Mouse (Mus musculus) gastrocnemius, adult 2 months (tissue): ENCODE measurements around the gene Rhog. TPM values are rescaled to one million over a fixed set of nuclear protein-coding genes. Genes with fewer than 3 reads are reported as not detected.
"Not testable (repeated sequence)": the region's sequence is repeated elsewhere in the genome, so short reads cannot be mapped to it uniquely, and the experiment has no call there.

Experiments used
- DNase-seq: peaks from one replicate; pipeline ENCODE4 v3.0.0; 2022
- H3K27ac ChIP-seq: fragments of 200-600 bp; 2 replicates; pipeline ENCODE4 v1.8.1; 2022; ENCODE audit warnings: mild to moderate bottlenecking
- H3K4me3 ChIP-seq: fragments of 200-600 bp; 2 replicates; pipeline ENCODE4 v1.8.1; 2022; ENCODE audit warnings: mild to moderate bottlenecking, moderate library complexity
- CTCF ChIP-seq: fragments of 200-600 bp; IDR thresholded peaks from 2 replicates; pipeline ENCODE4 v1.8.1; 2022; ENCODE audit warnings: antibody characterized with exemption, mild to moderate bottlenecking, moderate library complexity
- intact Hi-C: fragments of 180-260 bp; cut with DNase I; formaldehyde crosslinking; loops from one replicate; pipeline ENCODE4 v1.15.1; 2025
- total RNA-seq, 2 experiments: library from RNA; stranded (reverse); gene quantifications; 2 replicates each; pipeline ENCODE4 v1.2.3; 2021

The Rhog gene
- total RNA-seq, 2 experiments from 2014 or later, result 14.7 to 17.0 TPM

GRCm38 (mm10) chr7:102266401-102267042, 10.7 kb upstream of the Rhog start:
- no peak for TF ChIP-seq CTCF
- H3K4me3 ChIP-seq, result peak overlapping the region; percentile 95
- peak; percentile 52 for DNase-seq
- intact Hi-C loops, result loop anchor here (1.0 to 5.0 kb wide), 2 partner anchors 101 to 151 kb away; no protein-coding TSS in a partner anchor
- peak overlapping the region; percentile 99 for H3K27ac ChIP-seq

- intact Hi-C loops, result loop anchor here (5.0 kb wide), 1 partner anchor 101 kb away; no protein-coding TSS in a partner anchor
- peak overlapping the region; percentile 99 for H3K27ac ChIP-seq
- H3K4me3 ChIP-seq, DNase-seq: not testable (repeated sequence)
Observed at GRCm38 (mm10) chr7:102266021-102266400, 10.2 kb upstream of the Rhog start.

GRCm38 (mm10) chr7:102263020-102263419, 7.2 kb upstream of the Rhog start:
- intact Hi-C loops, result no loop called here
- no peak for TF ChIP-seq CTCF
- no peak for DNase-seq

GRCm38 (mm10) chr7:102260518-102260917, 4.7 kb upstream of the Rhog start:
- Histone ChIP-seq H3K4me3 (no peak overlapping the region), H3K27ac (no peak overlapping the region)
- no peak for DNase-seq
- no peak for TF ChIP-seq CTCF
- intact Hi-C loops, result no loop called here

More at GRCm38 (mm10) chr7:102263020-102263419, 7.2 kb upstream of the Rhog start:
- H3K4me3 ChIP-seq, result no peak overlapping the region
- no peak overlapping the region for H3K27ac ChIP-seq

- H3K27ac ChIP-seq, result no peak overlapping the region
- H3K4me3 ChIP-seq, result no peak overlapping the region
- DNase-seq, result no peak
- intact Hi-C loops, result no loop called here
- no peak for TF ChIP-seq CTCF
Observed at GRCm38 (mm10) chr7:102259716-102260479, 4.0 kb upstream of the Rhog start.

GRCm38 (mm10) chr7:102258753-102259152, 2.9 kb upstream of the Rhog start:
- no peak for DNase-seq
- intact Hi-C loops, result loop anchor here (1.0 kb wide), 1 partner anchor 159 kb away; no protein-coding TSS in a partner anchor
- peak overlapping the region; percentile 56 for H3K27ac ChIP-seq
- H3K4me3 ChIP-seq, result no peak overlapping the region
- TF ChIP-seq CTCF, result no peak

- H3K27ac ChIP-seq, result peak overlapping the region; percentile 56
- H3K4me3 ChIP-seq, result no peak overlapping the region
- TF ChIP-seq CTCF, result peak; percentile 68
- intact Hi-C loops, result loop anchor here (1.0 kb wide), 1 partner anchor 159 kb away; no protein-coding TSS in a partner anchor
- peak; percentile 89 for DNase-seq
Observed at GRCm38 (mm10) chr7:102258189-102258588, 2.3 kb upstream of the Rhog start.

- TF ChIP-seq CTCF, result no peak
- Histone ChIP-seq H3K27ac (no peak overlapping the region), H3K4me3 (no peak overlapping the region)
- DNase-seq, result no peak
- intact Hi-C loops, result no loop called here
Observed at GRCm38 (mm10) chr7:102256636-102257035, 782 bp upstream of the Rhog start.

- intact Hi-C loops, result loop anchor here (5.0 kb wide), 1 partner anchor 41 kb away; the partner anchor contains the start of genes Nup98 and Pgap2
- no peak for DNase-seq
- Histone ChIP-seq H3K4me3 (no peak overlapping the region), H3K27ac (no peak overlapping the region)
- no peak for TF ChIP-seq CTCF
Observed at GRCm38 (mm10) chr7:102253631-102254030, 2.2 kb downstream of the Rhog start.

- peak; percentile 96 for DNase-seq
- TF ChIP-seq CTCF, result peak; percentile 95
- intact Hi-C loops, result loop anchor here (5.0 kb wide), 1 partner anchor 38 kb away; the partner anchor contains the start of genes Nup98 and Pgap2
- H3K4me3 ChIP-seq, result peak overlapping the region; percentile 96
- peak overlapping the region; percentile 94 for H3K27ac ChIP-seq
Observed at GRCm38 (mm10) chr7:102250631-102251214, 5.1 kb downstream of the Rhog start.

GRCm38 (mm10) chr7:102249896-102250630, 5.8 kb downstream of the Rhog start:
- peak; percentile 84 for DNase-seq
- intact Hi-C loops, result loop anchor here (2.0 to 5.0 kb wide), 2 partner anchors 23 to 38 kb away; partner anchors contain the start of genes Nup98 and Pgap2
- peak overlapping the region; percentile 94 for H3K27ac ChIP-seq
- TF ChIP-seq CTCF, result no peak
- H3K4me3 ChIP-seq, result peak overlapping the region; percentile 96

- DNase-seq, result no peak
- Histone ChIP-seq H3K27ac (peak overlapping the region; percentile 94), H3K4me3 (peak overlapping the region; percentile 96)
- no peak for TF ChIP-seq CTCF
- intact Hi-C loops, result loop anchor here (2.0 kb wide), 1 partner anchor 23 kb away; no protein-coding TSS in a partner anchor
Observed at GRCm38 (mm10) chr7:102249531-102249895, 6.3 kb downstream of the Rhog start.
